Mouse (Mus musculus): ENCODE results near the gene Mapkbp1. TPM values are rescaled to one million over a fixed set of nuclear protein-coding genes. Genes with fewer than 3 reads are reported as not detected.

The Mapkbp1 gene
- polyA plus RNA-seq, 1 experiment from 2014 or later: 4.0 TPM

GRCm38 (mm10) chr2:119993515-119993914 lies 21.0 kb downstream of the Mapkbp1 start:
- Histone ChIP-seq H3K36me3 (ENCODE audit: poor library complexity, severe bottlenecking) (0 out of 2 replicates have a peak, but pooled peaks cover under 1% of the 10 kb centered on the region), H3K27ac (no peak overlapping the region), H3K4me1 (no peaks in the 10 kb centered on the region), H3K4me2 (no peak overlapping the region), H3K27me3 (no peaks in the 10 kb centered on the region), H3K9me3 (replicated peaks) (no peaks in the 10 kb centered on the region), H3K4me3 (no peak overlapping the region), H3K9ac (no peak overlapping the region)
- WGBS: 54% methylated on average over 2 of the region's 2 CpGs
- no peak for ATAC-seq

GRCm38 (mm10) chr2:119994839-119995238 lies 22.3 kb downstream of the Mapkbp1 start:
- Histone ChIP-seq H3K27me3 (no peaks in the 10 kb centered on the region), H3K4me1 (no peaks in the 10 kb centered on the region), H3K9me3 (replicated peaks) (no peaks in the 10 kb centered on the region), H3K4me3 (no peak overlapping the region), H3K9ac (no peak overlapping the region), H3K27ac (no peak overlapping the region), H3K4me2 (no peak overlapping the region), H3K36me3 (ENCODE audit: poor library complexity, severe bottlenecking) (0 out of 2 replicates have a peak, but pooled peaks cover 5% of the 10 kb centered on the region)
- 94% methylated on average over 6 of the region's 6 CpGs for WGBS
- no peak for ATAC-seq

- Histone ChIP-seq H3K4me2 (no peak overlapping the region), H3K4me3 (no peak overlapping the region), H3K27me3 (no peaks in the 10 kb centered on the region), H3K4me1 (no peaks in the 10 kb centered on the region), H3K27ac (no peak overlapping the region), H3K36me3 (ENCODE audit: poor library complexity, severe bottlenecking) (0 out of 2 replicates have a peak, but pooled peaks cover 5% of the 10 kb centered on the region), H3K9me3 (replicated peaks) (no peaks in the 10 kb centered on the region), H3K9ac (no peak overlapping the region)
- WGBS: 72% methylated on average over 9 of the region's 9 CpGs
- ATAC-seq: no peak
Measured at GRCm38 (mm10) chr2:119995391-119996281, 23.1 kb downstream of the Mapkbp1 start.

GRCm38 (mm10) chr2:119997354-119997753 lies 24.9 kb downstream of the Mapkbp1 start:
- no peak overlapping the region for H3K4me3 ChIP-seq
- H3K9me3 ChIP-seq (replicated peaks): no peaks in the 10 kb centered on the region
- no peak overlapping the region for H3K9ac ChIP-seq
- 93% methylated on average over 4 of the region's 4 CpGs for WGBS
- no peaks in the 10 kb centered on the region for H3K4me1 ChIP-seq
- H3K27ac ChIP-seq: no peak overlapping the region
- ATAC-seq: no peak
- no peak overlapping the region for H3K4me2 ChIP-seq
- no peaks in the 10 kb centered on the region for H3K27me3 ChIP-seq
- H3K36me3 ChIP-seq (ENCODE audit: poor library complexity, severe bottlenecking): 0 out of 2 replicates have a peak, but pooled peaks cover 5% of the 10 kb centered on the region

GRCm38 (mm10) chr2:119999731-120000130 lies 27.2 kb downstream of the Mapkbp1 start:
- Histone ChIP-seq H3K9me3 (replicated peaks) (no peaks in the 10 kb centered on the region), H3K4me1 (no peaks in the 10 kb centered on the region), H3K36me3 (ENCODE audit: poor library complexity, severe bottlenecking) (0 out of 2 replicates have a peak, but pooled peaks cover 5% of the 10 kb centered on the region), H3K9ac (no peak overlapping the region), H3K4me3 (no peak overlapping the region), H3K27ac (no peak overlapping the region), H3K27me3 (no peaks in the 10 kb centered on the region), H3K4me2 (no peak overlapping the region)
- 92% methylated on average over 2 of the region's 2 CpGs for WGBS
- no peak for ATAC-seq

GRCm38 (mm10) chr2:120000882-120001584 lies 28.5 kb downstream of the Mapkbp1 start:
- WGBS: 81% methylated on average over 3 of the region's 3 CpGs
- no peak overlapping the region for H3K9ac ChIP-seq
- H3K27ac ChIP-seq: no peak overlapping the region
- no peaks in the 10 kb centered on the region for H3K4me1 ChIP-seq
- no peaks in the 10 kb centered on the region for H3K27me3 ChIP-seq
- H3K4me2 ChIP-seq: no peak overlapping the region
- H3K36me3 ChIP-seq (ENCODE audit: poor library complexity, severe bottlenecking): 0 out of 2 replicates have a peak, but pooled peaks cover 5% of the 10 kb centered on the region
- H3K4me3 ChIP-seq: no peak overlapping the region
- no peak for ATAC-seq
- H3K9me3 ChIP-seq (replicated peaks): no peaks in the 10 kb centered on the region

- H3K27me3 ChIP-seq: no peaks in the 10 kb centered on the region
Measured at GRCm38 (mm10) chr2:120001956-120002355, 29.5 kb downstream of the Mapkbp1 start.

GRCm38 (mm10) chr2:120003970-120004369 lies 31.5 kb downstream of the Mapkbp1 start:
- Histone ChIP-seq H3K4me2 (no peak overlapping the region), H3K27ac (no peak overlapping the region), H3K27me3 (no peaks in the 10 kb centered on the region), H3K9ac (no peak overlapping the region), H3K36me3 (ENCODE audit: poor library complexity, severe bottlenecking) (0 out of 2 replicates have a peak, but pooled peaks cover under 1% of the 10 kb centered on the region), H3K4me3 (no peak overlapping the region), H3K9me3 (replicated peaks) (no peaks in the 10 kb centered on the region), H3K4me1 (no peaks in the 10 kb centered on the region)
- no peak for ATAC-seq
- 77% methylated on average over 2 of the region's 2 CpGs for WGBS

More at GRCm38 (mm10) chr2:120001956-120002355, 29.5 kb downstream of the Mapkbp1 start:
- Histone ChIP-seq H3K4me1 (no peaks in the 10 kb centered on the region), H3K4me2 (no peak overlapping the region), H3K27ac (no peak overlapping the region), H3K9ac (no peak overlapping the region), H3K9me3 (replicated peaks) (no peaks in the 10 kb centered on the region), H3K36me3 (ENCODE audit: poor library complexity, severe bottlenecking) (0 out of 2 replicates have a peak, but pooled peaks cover 5% of the 10 kb centered on the region), H3K4me3 (no peak overlapping the region)
- 80% methylated on average over 4 of the region's 4 CpGs for WGBS
- no peak for ATAC-seq

GRCm38 (mm10) chr2:120006696-120007095 lies 34.2 kb downstream of the Mapkbp1 start:
- no peaks in the 10 kb centered on the region for H3K36me3 ChIP-seq (ENCODE audit: poor library complexity, severe bottlenecking)
- no peak overlapping the region for H3K4me3 ChIP-seq
- no peaks in the 10 kb centered on the region for H3K27me3 ChIP-seq
- 95% methylated on average over 7 of the region's 7 CpGs for WGBS
- H3K4me2 ChIP-seq: no peak overlapping the region
- no peak overlapping the region for H3K27ac ChIP-seq
- H3K9ac ChIP-seq: no peak overlapping the region
- H3K9me3 ChIP-seq (replicated peaks): no peaks in the 10 kb centered on the region
- H3K4me1 ChIP-seq: no peaks in the 10 kb centered on the region
- no peak for ATAC-seq

- Histone ChIP-seq H3K4me1 (no peaks in the 10 kb centered on the region), H3K27me3 (no peaks in the 10 kb centered on the region), H3K4me2 (no peak overlapping the region), H3K36me3 (ENCODE audit: poor library complexity, severe bottlenecking) (peaks cover 3% of the 10 kb centered on the region; the same call in 1 of the 2 replicates), H3K4me3 (no peak overlapping the region), H3K27ac (no peak overlapping the region), H3K9ac (no peak overlapping the region), H3K9me3 (replicated peaks) (no peaks in the 10 kb centered on the region)
- 84% methylated on average over 4 of the region's 4 CpGs for WGBS
- ATAC-seq: no peak
Measured at GRCm38 (mm10) chr2:120007680-120008210, 35.2 kb downstream of the Mapkbp1 start.

GRCm38 (mm10) chr2:120008672-120009071 lies 36.2 kb downstream of the Mapkbp1 start:
- H3K36me3 ChIP-seq (ENCODE audit: poor library complexity, severe bottlenecking): peaks cover 6% of the 10 kb centered on the region; the same call in 1 of the 2 replicates
- no peaks in the 10 kb centered on the region for H3K4me1 ChIP-seq
- H3K9ac ChIP-seq: no peak overlapping the region
- no peak overlapping the region for H3K4me2 ChIP-seq
- 84% methylated on average over 4 of the region's 4 CpGs for WGBS
- H3K27ac ChIP-seq: no peak overlapping the region
- no peak for ATAC-seq
- H3K27me3 ChIP-seq: no peaks in the 10 kb centered on the region
- no peaks in the 10 kb centered on the region for H3K9me3 ChIP-seq (replicated peaks)
- no peak overlapping the region for H3K4me3 ChIP-seq
